Mouse (Mus musculus) heart, embryonic 16.5 days (tissue): ENCODE data around the gene Pira2. TPM values are rescaled to one million over a fixed set of nuclear protein-coding genes. Genes with fewer than 3 reads are reported as not detected.
"Not testable (repeated sequence)": the region's sequence is repeated elsewhere in the genome, so short reads cannot be mapped to it uniquely, and the experiment has no call there.

ENCODE experiments used
- ATAC-seq: fragments of 200-750 bp; cut with Nextera tagmentation; replicated peaks from 2 replicates; pipeline ENCODE4 v1.8.0; 2017; ENCODE audit warnings: moderate number of reproducible peaks; ENCODE audit not compliant: insufficient read depth, low FRiP score; ENCODE audit errors: extremely low read depth
- H3K27ac ChIP-seq: fragments of 300-500 bp; sonication (generic); 2 replicates; pipeline ENCODE4 v1.5.1; 2014; ENCODE audit warnings: mild to moderate bottlenecking, low read length, control low read depth, moderate library complexity
- H3K27me3 ChIP-seq: fragments of 300-500 bp; sonication (generic); 2 replicates; pipeline ENCODE4 v1.6.1; 2014; ENCODE audit warnings: low read length, mixed read lengths; ENCODE audit not compliant: control insufficient read depth, insufficient read depth
- H3K36me3 ChIP-seq: fragments of 300-500 bp; sonication (generic); 2 replicates; pipeline ENCODE4 v1.6.1; 2014; ENCODE audit not compliant: control insufficient read depth, insufficient read depth
- H3K4me1 ChIP-seq: fragments of 300-500 bp; sonication (generic); 2 replicates; pipeline ENCODE4 v1.6.1; 2014; ENCODE audit warnings: low read length, mixed read lengths; ENCODE audit not compliant: control insufficient read depth, insufficient read depth
- H3K4me2 ChIP-seq: fragments of 300-500 bp; sonication (generic); 2 replicates; pipeline ENCODE4 v1.6.1; 2014; ENCODE audit warnings: low read depth, mild to moderate bottlenecking, control low read depth, low read length
- H3K4me3 ChIP-seq: fragments of 300-500 bp; sonication (generic); 2 replicates; pipeline ENCODE4 v1.5.1; 2014; ENCODE audit warnings: mild to moderate bottlenecking, control low read depth, low read length
- H3K9ac ChIP-seq: fragments of 300-500 bp; sonication (generic); 2 replicates; pipeline ENCODE4 v1.6.1; 2014; ENCODE audit warnings: low read length, control low read depth
- H3K9me3 ChIP-seq: fragments of 300-500 bp; sonication (generic); replicated peaks from 2 replicates; pipeline ENCODE4 v1.6.1; 2016; ENCODE audit warnings: low read length; ENCODE audit not compliant: control insufficient read depth
- WGBS: fragments of 180-500 bp; shearing (Covaris S2); extraction: QIAGEN DNeasy Blood & Tissue Kit; methylation state at CpG from one replicate; pipeline ENCODE4 v1.1.7; 2014; 5-methylcytosine and 5-hydroxymethylcytosine counted together
- polyA plus RNA-seq: library from polyadenylated mRNA; unstranded; fragments of >200 nt; fragmentation: Nextera tagmentation; extraction: Ambion mirVana; gene quantifications from 2 replicates; pipeline ENCODE4 v1.2.1, GENCODE M21; 2015

Pira2 gene
- 0.30 and 0.32 TPM in 2 replicates for polyA plus RNA-seq

DNA sequence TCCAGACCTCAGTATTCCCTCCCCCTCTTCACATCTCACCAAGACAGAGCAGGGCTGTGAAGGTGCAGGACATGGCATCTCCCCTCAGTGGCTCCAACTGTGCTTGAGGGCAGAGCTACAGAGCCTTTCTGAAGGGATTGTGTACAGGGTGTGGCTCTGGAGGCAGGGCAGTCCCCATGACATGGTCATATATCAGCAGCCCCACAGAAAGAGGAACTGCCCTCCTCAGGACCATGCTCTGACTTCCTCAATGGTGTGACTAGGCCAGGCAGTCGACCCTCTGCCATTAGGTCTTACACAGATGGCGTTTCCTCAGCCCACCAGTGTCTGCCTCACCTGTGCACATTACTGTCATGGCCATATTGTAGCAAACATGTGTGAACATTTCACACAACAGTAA is at the start of gene Pira2:
TSS of gene Pira2 (minus strand) at position 101 of the 400 bp plus-strand sequence.
- H3K4me3 ChIP-seq, H3K36me3 ChIP-seq, H3K4me1 ChIP-seq, H3K27ac ChIP-seq, H3K27me3 ChIP-seq, ATAC-seq, H3K4me2 ChIP-seq, H3K9ac ChIP-seq, H3K9me3 ChIP-seq: not testable (repeated sequence)
- WGBS, result no CpG with 5 or more reads among the region's 2 CpGs

- H3K27me3 ChIP-seq, H3K36me3 ChIP-seq, ATAC-seq, H3K27ac ChIP-seq, H3K4me2 ChIP-seq, H3K4me3 ChIP-seq, H3K9me3 ChIP-seq, H3K4me1 ChIP-seq, H3K9ac ChIP-seq: not testable (repeated sequence)
- no CpG with 5 or more reads among the region's 1 CpGs for WGBS
Observed at GRCm38 (mm10) chr7:3875032-3875431, 30.2 kb upstream of the Pira2 start.

- not testable (repeated sequence) for H3K9me3 ChIP-seq, H3K36me3 ChIP-seq, H3K27me3 ChIP-seq, H3K9ac ChIP-seq, H3K4me1 ChIP-seq, H3K4me2 ChIP-seq, H3K27ac ChIP-seq, ATAC-seq, H3K4me3 ChIP-seq
- WGBS, result no CpG with 5 or more reads among the region's 1 CpGs
Observed at GRCm38 (mm10) chr7:3837854-3838253, 7.0 kb downstream of the Pira2 start.

DNA sequence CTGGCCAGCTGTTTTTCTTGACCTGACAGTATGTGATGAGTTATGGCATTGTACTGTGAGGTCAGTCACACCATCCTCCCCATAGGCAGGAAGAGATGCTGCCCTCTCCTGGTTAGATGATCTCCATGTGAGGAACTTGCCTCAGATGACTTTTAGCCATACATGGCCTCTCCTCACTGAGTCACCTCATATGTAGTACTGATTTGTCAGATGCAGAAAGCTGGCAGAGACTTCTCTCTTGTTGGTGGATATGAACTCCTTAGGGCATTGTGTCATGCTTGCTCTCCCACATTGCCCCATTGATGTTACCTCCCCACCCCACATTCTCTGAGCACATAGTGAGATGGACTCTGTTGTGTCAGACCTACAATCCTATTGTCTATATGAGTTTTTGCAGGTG is 14.2 kb downstream of the Pira2 start:
- H3K4me1 ChIP-seq, H3K4me2 ChIP-seq, H3K27me3 ChIP-seq, H3K27ac ChIP-seq, H3K36me3 ChIP-seq, H3K9ac ChIP-seq, H3K9me3 ChIP-seq, H3K4me3 ChIP-seq, ATAC-seq: not testable (repeated sequence)

- ATAC-seq, H3K9me3 ChIP-seq, H3K4me1 ChIP-seq, H3K4me3 ChIP-seq, H3K27me3 ChIP-seq, H3K4me2 ChIP-seq, H3K36me3 ChIP-seq, H3K27ac ChIP-seq, H3K9ac ChIP-seq: not testable (repeated sequence)
- WGBS, result 53% methylated on average over 1 of the region's 3 CpGs
Observed at GRCm38 (mm10) chr7:3825599-3825998, 19.3 kb downstream of the Pira2 start, which contains the start of gene Gm15448. Gene Gm15448, minus strand, starts transcription at chr7:3825687.

- H3K4me1 ChIP-seq, H3K27me3 ChIP-seq, H3K4me2 ChIP-seq, H3K9ac ChIP-seq, ATAC-seq, H3K36me3 ChIP-seq, H3K4me3 ChIP-seq, H3K9me3 ChIP-seq, H3K27ac ChIP-seq: not testable (repeated sequence)
Observed at GRCm38 (mm10) chr7:3811912-3812311, 32.9 kb downstream of the Pira2 start.

DNA sequence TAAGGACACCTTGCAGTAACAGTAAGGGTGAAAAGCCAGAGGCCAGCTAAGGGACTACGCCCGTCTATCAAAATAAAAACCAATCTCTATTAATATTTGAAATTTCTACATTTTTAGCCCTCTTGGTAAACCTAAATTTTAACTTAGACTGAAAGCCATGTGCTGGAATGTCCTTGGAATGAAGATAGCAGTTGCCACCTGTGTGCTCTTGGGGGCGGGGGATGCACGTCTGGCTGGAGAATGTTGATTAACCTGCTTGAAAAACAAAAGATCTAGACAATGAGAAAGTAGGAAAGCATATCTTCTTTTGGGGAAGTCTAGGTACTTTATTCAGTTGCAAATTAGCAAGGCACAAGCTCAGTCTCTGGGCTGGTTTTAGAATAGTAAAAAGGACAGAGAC is 41.9 kb downstream of the Pira2 start:
- not testable (repeated sequence) for H3K36me3 ChIP-seq, H3K4me2 ChIP-seq, H3K27ac ChIP-seq, H3K9me3 ChIP-seq, H3K4me1 ChIP-seq, ATAC-seq, H3K9ac ChIP-seq, H3K27me3 ChIP-seq, H3K4me3 ChIP-seq
- 80% methylated on average over 4 of the region's 4 CpGs for WGBS

GRCm38 (mm10) chr7:3799940-3800339 is 44.9 kb downstream of the Pira2 start:
- WGBS, result 49% methylated on average over 3 of the region's 3 CpGs
- not testable (repeated sequence) for H3K36me3 ChIP-seq, ATAC-seq, H3K9ac ChIP-seq, H3K9me3 ChIP-seq, H3K4me3 ChIP-seq, H3K4me1 ChIP-seq, H3K27me3 ChIP-seq, H3K4me2 ChIP-seq, H3K27ac ChIP-seq

GRCm38 (mm10) chr7:3796286-3796685 is 48.6 kb downstream of the Pira2 start:
- H3K27ac ChIP-seq, H3K4me3 ChIP-seq, H3K4me2 ChIP-seq, H3K27me3 ChIP-seq, H3K36me3 ChIP-seq, H3K4me1 ChIP-seq, H3K9me3 ChIP-seq, H3K9ac ChIP-seq, ATAC-seq: not testable (repeated sequence)
